Mouse (Mus musculus) liver, embryonic 16.5 days (tissue): ENCODE measurements at regions not wholly inside any gene's neighbourhood (a gene's known extent, or its start where the extent isn't known, plus 50 kb on each side); places are given as distances from the start of the nearest gene placed in this dataset.

ENCODE experiments used
- ATAC-seq: fragments of 200-750 bp; cut with Nextera tagmentation; 2 replicates; pipeline ENCODE4 v1.8.0; 2017; ENCODE audit warnings: low read depth, mild to moderate bottlenecking, moderate number of reproducible peaks, moderate library complexity
- H3K27ac ChIP-seq: fragments of 300-500 bp; sonication (generic); 2 replicates; pipeline ENCODE4 v1.5.1; 2014; ENCODE audit warnings: mild to moderate bottlenecking, low read length
- H3K27me3 ChIP-seq: fragments of 300-500 bp; sonication (generic); 2 replicates; pipeline ENCODE4 v1.6.1; 2014; ENCODE audit warnings: low read depth, low read length, mixed read lengths; ENCODE audit not compliant: control insufficient read depth, insufficient read depth
- H3K36me3 ChIP-seq: fragments of 300-500 bp; sonication (generic); 2 replicates; pipeline ENCODE4 v1.6.1; 2014; ENCODE audit warnings: mild to moderate bottlenecking; ENCODE audit not compliant: control insufficient read depth, insufficient read depth
- H3K4me1 ChIP-seq: fragments of 300-500 bp; sonication (generic); 2 replicates; pipeline ENCODE4 v1.6.1; 2014; ENCODE audit warnings: low read depth, low read length, mixed read lengths; ENCODE audit not compliant: control insufficient read depth
- H3K4me2 ChIP-seq: fragments of 300-500 bp; sonication (generic); 2 replicates; pipeline ENCODE4 v1.6.1; 2014; ENCODE audit warnings: low read depth, low read length, mixed read lengths
- H3K4me3 ChIP-seq: fragments of 300-500 bp; sonication (generic); 2 replicates; pipeline ENCODE4 v1.5.1; 2014; ENCODE audit warnings: low read depth, mild to moderate bottlenecking, low read length
- H3K9ac ChIP-seq: fragments of 300-500 bp; sonication (generic); 2 replicates; pipeline ENCODE4 v1.6.1; 2014; ENCODE audit warnings: low read depth, low read length
- H3K9me3 ChIP-seq: fragments of 300-500 bp; sonication (generic); replicated peaks from 2 replicates; pipeline ENCODE4 v1.6.1; 2016; ENCODE audit warnings: low read length; ENCODE audit not compliant: control insufficient read depth
- WGBS: fragments of 180-500 bp; shearing (Covaris S2); extraction: QIAGEN DNeasy Blood & Tissue Kit; methylation state at CpG from one replicate; pipeline ENCODE4 v1.1.7; 2014; ENCODE audit not compliant: insufficient replicate concordance; 5-methylcytosine and 5-hydroxymethylcytosine counted together

- Histone ChIP-seq H3K36me3 (no peaks in the 10 kb centered on the region), H3K4me3 (no peak overlapping the region), H3K27me3 (no peaks in the 10 kb centered on the region), H3K4me1 (no peaks in the 10 kb centered on the region), H3K27ac (no peak overlapping the region), H3K9ac (no peak overlapping the region), H3K4me2 (no peak overlapping the region), H3K9me3 (no peaks in the 10 kb centered on the region)
- no peak for ATAC-seq
- 54% methylated on average over 1 of the region's 1 CpGs for WGBS
Measured at GRCm38 (mm10) chr2:45700578-45700977, 583.4 kb upstream of the Zeb2 start.

GRCm38 (mm10) chr2:45693291-45694020 is 576.3 kb upstream of the Zeb2 start:
- H3K9me3 ChIP-seq, result no peaks in the 10 kb centered on the region
- WGBS, result 58% methylated on average over 8 of the region's 8 CpGs
- H3K36me3 ChIP-seq, result no peaks in the 10 kb centered on the region
- no peak overlapping the region for H3K4me3 ChIP-seq
- no peaks in the 10 kb centered on the region for H3K4me1 ChIP-seq
- no peak for ATAC-seq
- no peaks in the 10 kb centered on the region for H3K27me3 ChIP-seq
- H3K27ac ChIP-seq, result no peak overlapping the region
- no peak overlapping the region for H3K4me2 ChIP-seq
- no peak overlapping the region for H3K9ac ChIP-seq

- no peak for ATAC-seq
- Histone ChIP-seq H3K4me2 (no peak overlapping the region), H3K27ac (no peak overlapping the region), H3K4me3 (no peak overlapping the region), H3K9me3 (no peaks in the 10 kb centered on the region), H3K27me3 (no peaks in the 10 kb centered on the region), H3K4me1 (no peaks in the 10 kb centered on the region), H3K9ac (no peak overlapping the region), H3K36me3 (no peaks in the 10 kb centered on the region)
- WGBS, result 34% methylated on average over 1 of the region's 1 CpGs
Measured at GRCm38 (mm10) chr2:45692819-45693218, 575.6 kb upstream of the Zeb2 start.

GRCm38 (mm10) chr2:45688996-45689395 is 571.8 kb upstream of the Zeb2 start:
- H3K27me3 ChIP-seq, result no peaks in the 10 kb centered on the region
- 44% methylated on average over 1 of the region's 1 CpGs for WGBS
- no peaks in the 10 kb centered on the region for H3K4me1 ChIP-seq
- H3K9me3 ChIP-seq, result no peaks in the 10 kb centered on the region
- no peak for ATAC-seq
- H3K4me2 ChIP-seq, result no peak overlapping the region
- no peak overlapping the region for H3K27ac ChIP-seq
- no peak overlapping the region for H3K4me3 ChIP-seq
- H3K36me3 ChIP-seq, result no peaks in the 10 kb centered on the region
- no peak overlapping the region for H3K9ac ChIP-seq

GRCm38 (mm10) chr2:45681251-45681650 is 564.1 kb upstream of the Zeb2 start:
- WGBS, result 68% methylated on average over 1 of the region's 1 CpGs
- Histone ChIP-seq H3K9me3 (no peaks in the 10 kb centered on the region), H3K4me3 (no peak overlapping the region), H3K27me3 (no peaks in the 10 kb centered on the region), H3K4me1 (no peaks in the 10 kb centered on the region), H3K4me2 (no peak overlapping the region), H3K9ac (no peak overlapping the region), H3K36me3 (no peaks in the 10 kb centered on the region), H3K27ac (no peak overlapping the region)
- no peak for ATAC-seq

- no peaks in the 10 kb centered on the region for H3K36me3 ChIP-seq
- no peak overlapping the region for H3K4me3 ChIP-seq
- H3K9me3 ChIP-seq, result no peaks in the 10 kb centered on the region
- H3K9ac ChIP-seq, result no peak overlapping the region
- ATAC-seq, result no peak
- no peak overlapping the region for H3K4me2 ChIP-seq
- no peaks in the 10 kb centered on the region for H3K27me3 ChIP-seq
- no peak overlapping the region for H3K27ac ChIP-seq
- no peaks in the 10 kb centered on the region for H3K4me1 ChIP-seq
- WGBS, result 70% methylated on average over 10 of the region's 10 CpGs
Measured at GRCm38 (mm10) chr2:45679101-45679895, 562.1 kb upstream of the Zeb2 start.

- no peak overlapping the region for H3K4me2 ChIP-seq
- no peaks in the 10 kb centered on the region for H3K4me1 ChIP-seq
- no peaks in the 10 kb centered on the region for H3K9me3 ChIP-seq
- no peak overlapping the region for H3K9ac ChIP-seq
- no peak for ATAC-seq
- no peak overlapping the region for H3K4me3 ChIP-seq
- no peak overlapping the region for H3K27ac ChIP-seq
- no peaks in the 10 kb centered on the region for H3K36me3 ChIP-seq
- WGBS, result 71% methylated on average over 9 of the region's 9 CpGs
- H3K27me3 ChIP-seq, result no peaks in the 10 kb centered on the region
Measured at GRCm38 (mm10) chr2:45678685-45679084, 561.5 kb upstream of the Zeb2 start.

GRCm38 (mm10) chr2:45675776-45676175 is 558.6 kb upstream of the Zeb2 start:
- Histone ChIP-seq H3K9me3 (no peaks in the 10 kb centered on the region), H3K4me1 (no peaks in the 10 kb centered on the region), H3K4me3 (no peak overlapping the region), H3K27ac (no peak overlapping the region), H3K36me3 (no peaks in the 10 kb centered on the region), H3K4me2 (no peak overlapping the region), H3K27me3 (no peaks in the 10 kb centered on the region), H3K9ac (no peak overlapping the region)
- 64% methylated on average over 2 of the region's 2 CpGs for WGBS
- ATAC-seq, result no peak

GRCm38 (mm10) chr2:45656011-45656410 is 538.8 kb upstream of the Zeb2 start:
- no peak overlapping the region for H3K4me3 ChIP-seq
- no peaks in the 10 kb centered on the region for H3K36me3 ChIP-seq
- H3K4me2 ChIP-seq, result no peak overlapping the region
- no peak for ATAC-seq
- no peak overlapping the region for H3K27ac ChIP-seq
- H3K9me3 ChIP-seq, result no peaks in the 10 kb centered on the region
- no peaks in the 10 kb centered on the region for H3K27me3 ChIP-seq
- 58% methylated on average over 1 of the region's 1 CpGs for WGBS
- no peaks in the 10 kb centered on the region for H3K4me1 ChIP-seq
- H3K9ac ChIP-seq, result no peak overlapping the region
